ENCODE assay signal across 15 mouse cellular contexts in the genomic region with DNA sequence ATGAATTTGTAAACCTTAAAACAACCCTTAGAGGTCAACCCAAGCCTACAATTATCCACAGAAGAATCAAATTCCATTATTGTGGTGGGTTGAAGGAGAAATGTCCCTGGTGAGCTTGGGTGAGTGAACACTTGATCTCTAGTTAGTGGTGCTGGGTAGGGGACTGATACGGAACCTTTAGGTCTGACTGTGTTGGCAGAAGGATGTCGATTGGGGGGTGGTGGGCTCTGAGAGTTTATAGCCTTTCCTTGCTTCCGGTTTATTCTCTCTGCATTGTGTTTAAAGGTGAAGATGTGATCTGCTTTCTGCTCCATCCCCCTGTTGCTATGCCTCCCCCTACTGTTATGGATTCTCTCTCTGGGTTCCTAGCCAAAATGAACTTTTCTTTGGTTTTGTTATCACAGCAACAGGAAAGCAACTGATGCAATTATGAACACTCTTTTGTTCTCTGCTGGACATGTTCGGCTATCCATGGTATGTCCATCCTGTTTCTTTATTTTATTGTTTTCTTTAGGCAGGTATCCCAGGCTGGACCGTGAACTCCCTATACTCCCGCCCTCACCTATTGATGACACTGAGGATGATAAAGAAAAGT. TPM values are rescaled to one million over a fixed set of nuclear protein-coding genes. Genes with fewer than 3 reads are reported as not detected.
DNase-seq lines count a peak whose midpoint lies in the region; ATAC-seq and TF ChIP-seq lines count a peak whose summit lies in the region.
"Had no signal": no experiment of that assay in that cellular context is flagged by ENCODE, and none has a peak within 500 bp of the region (broad histone marks: within the 10 kb centered on the region; RNA-seq: fewer than 3 reads in every experiment).

No protein-coding gene starts in this region.

- H3K4me3 ChIP-seq in heart, embryonic 14.5 days (ENCODE audit: control insufficient read depth in 1 of 2, insufficient read depth in 1 of 2, low read depth in 1 of 2, low read length in 2 of 2) = no peak overlapping the region
- H3K4me3 ChIP-seq in liver, embryonic 11.5 days (ENCODE audit: low read depth, low read length) = peak overlapping the region; percentile 11; the same call in 1 of the 2 replicates
- H3K4me3 ChIP-seq in hindbrain, postnatal 0 days (ENCODE audit: low read length) = no peak overlapping the region

- H3K36me3 ChIP-seq in heart, embryonic 14.5 days (ENCODE audit: control insufficient read depth, insufficient read depth, low read length) = no peaks in the 10 kb centered on the region
- no peaks in the 10 kb centered on the region for H3K36me3 ChIP-seq in liver, embryonic 11.5 days (ENCODE audit: control insufficient read depth, insufficient read depth, low read length)
- no peaks in the 10 kb centered on the region for H3K36me3 ChIP-seq in hindbrain, postnatal 0 days (ENCODE audit: insufficient read depth, low read length)

- TF ChIP-seq CTCF in hindbrain, postnatal 0 days (IDR thresholded peaks at IDR 0.05; ENCODE audit: low read depth) = no peak

- ATAC-seq in heart, embryonic 14.5 days (ENCODE audit: insufficient number of reproducible peaks, insufficient read depth, low FRiP score, low read depth) = no peak
- ATAC-seq in liver, embryonic 11.5 days (replicated peaks; ENCODE audit: low FRiP score) = no peak
- ATAC-seq in hindbrain, postnatal 0 days = no peak
- ATAC-seq in megakaryocyte-erythroid progenitor cell, adult 5-6 weeks (replicated peaks; ENCODE audit: low FRiP score, low TSS enrichment, poor library complexity, severe bottlenecking) = no peak

- H3K4me2 ChIP-seq in heart, embryonic 14.5 days (ENCODE audit: low read length) = peak overlapping the region; percentile 72; the same call in 1 of the 2 replicates
- peak overlapping the region; percentile 61 for H3K4me2 ChIP-seq in liver, embryonic 11.5 days
- peak overlapping the region; percentile 81; the same call in 1 of the 2 replicates for H3K4me2 ChIP-seq in hindbrain, postnatal 0 days (ENCODE audit: low read depth, low read length)

- H3K9me3 ChIP-seq in heart, embryonic 14.5 days (ENCODE audit: control insufficient read depth, low read length) = no peaks in the 10 kb centered on the region
- H3K9me3 ChIP-seq in liver, embryonic 11.5 days (ENCODE audit: control insufficient read depth, low read length) = no peaks in the 10 kb centered on the region
- no peaks in the 10 kb centered on the region for H3K9me3 ChIP-seq in hindbrain, postnatal 0 days (ENCODE audit: low read length)
- H3K9me3 ChIP-seq: neural tube, embryonic 12.5 days had no signal

- H3K27me3 ChIP-seq in heart, embryonic 14.5 days (ENCODE audit: control insufficient read depth, insufficient read depth, low read length) = no peaks in the 10 kb centered on the region
- H3K27me3 ChIP-seq in liver, embryonic 11.5 days (replicated peaks; ENCODE audit: control insufficient read depth, insufficient read depth, low read length) = no peaks in the 10 kb centered on the region
- no peaks in the 10 kb centered on the region for H3K27me3 ChIP-seq in hindbrain, postnatal 0 days (ENCODE audit: insufficient read depth, low read length)
- H3K27me3 ChIP-seq: neural tube, embryonic 12.5 days had no signal

- no peak for DNase-seq in heart, adult 8-10 months (ENCODE audit: low spot score)
- no peak for DNase-seq in liver, embryonic 11.5 days (ENCODE audit: low spot score)
- DNase-seq in liver (no peak), MN1 (ENCODE audit: low spot score) (peak; percentile 10)
- DNase-seq in hindbrain, postnatal 0 days (ENCODE audit: low spot score) = no peak
- no peak for DNase-seq in spleen, postnatal 14 days (ENCODE audit: low spot score in 2 of 2)

- WGBS in heart, embryonic 14.5 days = 53% methylated on average over 6 of the region's 6 CpGs
- WGBS in liver, embryonic 11.5 days = 53% methylated on average over 6 of the region's 6 CpGs
- WGBS in hindbrain, postnatal 0 days = 60% methylated on average over 6 of the region's 6 CpGs

- H3K27ac ChIP-seq in heart, embryonic 14.5 days (replicated peaks in 1 of 2; ENCODE audit: control insufficient read depth in 1 of 2, insufficient read depth in 1 of 2, low read depth in 2 of 2, low read length in 2 of 2) = no peak overlapping the region
- H3K27ac ChIP-seq in liver, embryonic 11.5 days (ENCODE audit: low read depth, low read length) = no peak overlapping the region
- H3K27ac ChIP-seq in hindbrain, postnatal 0 days = no peak overlapping the region
- H3K27ac ChIP-seq: neural tube, embryonic 12.5 days had no signal

- no peak overlapping the region for H3K9ac ChIP-seq in heart, embryonic 14.5 days (ENCODE audit: low read length)
- H3K9ac ChIP-seq in liver, embryonic 11.5 days (ENCODE audit: low read depth, low read length) = no peak overlapping the region
- no peak overlapping the region for H3K9ac ChIP-seq in hindbrain, postnatal 0 days (replicated peaks; ENCODE audit: low read length)
- H3K9ac ChIP-seq: neural tube, embryonic 12.5 days had no signal

- peaks cover 2 to 8% of the 10 kb centered on the region in 2 experiments; a peak in 3 of 4 replicates for H3K4me1 ChIP-seq in heart, embryonic 14.5 days (ENCODE audit: control insufficient read depth in 2 of 2, insufficient read depth in 2 of 2, low read length in 2 of 2)
- H3K4me1 ChIP-seq in liver, embryonic 11.5 days (replicated peaks; ENCODE audit: control insufficient read depth, insufficient read depth, low read length) = peaks cover 3% of the 10 kb centered on the region; the same call in 1 of the 2 replicates
- H3K4me1 ChIP-seq in hindbrain, postnatal 0 days (ENCODE audit: insufficient read depth, low read length) = no peaks in the 10 kb centered on the region

RNA-seq across cellular contexts. Expression of a gene that starts 2.2 kb away (rescaled TPM):
- 12.9 and 14.4 TPM in 2 replicates for polyA plus RNA-seq in heart, embryonic 14.5 days (2014; fragmentation: Nextera tagmentation; extraction: Ambion mirVana)
- 1 to 10 TPM; 1.8 to 2.8 (median 2.1) TPM for total RNA-seq in heart, adult 8-10 months (2022)
- 7.8 and 8.3 TPM in 2 replicates for polyA plus RNA-seq in liver, embryonic 11.5 days (2014; fragmentation: Nextera tagmentation; extraction: Ambion mirVana)
- total RNA-seq in hindbrain, postnatal 0 days (2014; rRNA removed) = 10.1 and 10.4 TPM in 2 replicates
- 20.5 and 20.6 TPM in 2 replicates for polyA plus RNA-seq in hindbrain, postnatal 0 days (2015; fragmentation: Nextera tagmentation; extraction: Ambion mirVana)
- 5.5 and 10.9 TPM in 2 replicates for total RNA-seq in megakaryocyte-erythroid progenitor cell, adult 5-6 weeks (2014; fragmentation: Nextera tagmentation)
- 3.5 and 5.3 TPM in 2 replicates for total RNA-seq in megakaryocyte-erythroid progenitor cell, adult 5-6 weeks (2017)

RNA-seq across cellular contexts. Expression of a gene that starts 34.0 kb away (rescaled TPM):
- polyA plus RNA-seq in heart, embryonic 14.5 days (2014; fragmentation: Nextera tagmentation; extraction: Ambion mirVana) = not detected in 2 replicates
- not detected for total RNA-seq in heart, adult 8-10 months (2022)
- not detected in 2 replicates for polyA plus RNA-seq in liver, embryonic 11.5 days (2014; fragmentation: Nextera tagmentation; extraction: Ambion mirVana)
- not detected in 2 replicates for total RNA-seq in hindbrain, postnatal 0 days (2014; rRNA removed)
- not detected in 2 replicates for polyA plus RNA-seq in hindbrain, postnatal 0 days (2015; fragmentation: Nextera tagmentation; extraction: Ambion mirVana)
- total RNA-seq in megakaryocyte-erythroid progenitor cell, adult 5-6 weeks (2014; fragmentation: Nextera tagmentation) = not detected in 2 replicates
- not detected in 2 replicates for total RNA-seq in megakaryocyte-erythroid progenitor cell, adult 5-6 weeks (2017)
- total RNA-seq: gastrocnemius, adult 2 months; layer of hippocampus, adult 8-10 months; left cerebral cortex, postnatal 10 days; megakaryocyte progenitor cell, adult 5-6 weeks had no signal
- polyA plus RNA-seq: brain, embryonic 14.5 days; cerebellum, adult 2 months; neural tube, embryonic 12.5 days had no signal

RNA-seq across cellular contexts. Expression of a gene that starts 57.9 kb away (rescaled TPM):
- polyA plus RNA-seq in heart, embryonic 14.5 days (2014; fragmentation: Nextera tagmentation; extraction: Ambion mirVana) = 0.09 TPM in 1 of 2 replicates, not detected in the other
- 1 to 10 TPM in 1 of 4 experiments, under 1 TPM in 3; 0.09 to 1.3 (median 0.17) TPM for total RNA-seq in heart, adult 8-10 months (2022)
- polyA plus RNA-seq in liver, embryonic 11.5 days (2014; fragmentation: Nextera tagmentation; extraction: Ambion mirVana) = 0.63 and 0.82 TPM in 2 replicates
- total RNA-seq in hindbrain, postnatal 0 days (2014; rRNA removed) = 0.05 TPM in 1 of 2 replicates, not detected in the other
- not detected in 2 replicates for polyA plus RNA-seq in hindbrain, postnatal 0 days (2015; fragmentation: Nextera tagmentation; extraction: Ambion mirVana)
- total RNA-seq in megakaryocyte-erythroid progenitor cell, adult 5-6 weeks (2014; fragmentation: Nextera tagmentation) = 1.8 and 3.9 TPM in 2 replicates
- 1.7 and 2.4 TPM in 2 replicates for total RNA-seq in megakaryocyte-erythroid progenitor cell, adult 5-6 weeks (2017)
- total RNA-seq: left cerebral cortex, postnatal 10 days had no signal
- polyA plus RNA-seq: brain, embryonic 14.5 days; cerebellum, adult 2 months; neural tube, embryonic 12.5 days had no signal
